Mouse (Mus musculus) neural tube, embryonic 15.5 days (tissue): ENCODE results near the gene Bak1. TPM values are rescaled to one million over a fixed set of nuclear protein-coding genes. Genes with fewer than 3 reads are reported as not detected.
A peak's percentile ranks its signal among the peaks of the same experiment; 100 is the strongest.

Source experiments
- ATAC-seq: fragments of 200-750 bp; cut with Nextera tagmentation; 2 replicates; pipeline ENCODE4 v1.8.0; 2017; ENCODE audit warnings: mild to moderate bottlenecking, moderate TSS enrichment, moderate library complexity; ENCODE audit not compliant: low FRiP score
- H3K27ac ChIP-seq: fragments of 300-500 bp; sonication (generic); replicated peaks from 2 replicates; pipeline ENCODE4 v1.5.1; 2015; ENCODE audit warnings: mild to moderate bottlenecking, inconsistent platforms
- H3K27me3 ChIP-seq: fragments of 300-500 bp; sonication (generic); replicated peaks from 2 replicates; pipeline ENCODE4 v1.6.1; 2015; ENCODE audit warnings: inconsistent platforms
- H3K36me3 ChIP-seq: fragments of 300-500 bp; sonication (generic); 2 replicates; pipeline ENCODE4 v1.6.1; 2015; ENCODE audit warnings: inconsistent platforms
- H3K4me1 ChIP-seq: fragments of 300-500 bp; sonication (generic); 2 replicates; pipeline ENCODE4 v1.6.1; 2015; ENCODE audit warnings: inconsistent platforms
- H3K4me2 ChIP-seq: fragments of 300-500 bp; sonication (generic); 2 replicates; pipeline ENCODE4 v1.6.1; 2015; ENCODE audit warnings: inconsistent platforms, mild to moderate bottlenecking, moderate library complexity
- H3K4me3 ChIP-seq: fragments of 300-500 bp; sonication (generic); replicated peaks from 2 replicates; pipeline ENCODE4 v1.5.1; 2015; ENCODE audit warnings: mild to moderate bottlenecking, inconsistent platforms
- H3K9ac ChIP-seq: fragments of 300-500 bp; sonication (generic); replicated peaks from 2 replicates; pipeline ENCODE4 v1.6.1; 2015; ENCODE audit warnings: mild to moderate bottlenecking, inconsistent platforms
- H3K9me3 ChIP-seq: fragments of 300-500 bp; sonication (generic); replicated peaks from 2 replicates; pipeline ENCODE4 v1.6.1; 2016; ENCODE audit warnings: inconsistent platforms
- WGBS: fragments of 180-500 bp; shearing (Covaris S2); methylation state at CpG from one replicate; pipeline ENCODE4 v1.1.7; 2015; ENCODE audit warnings: mixed read lengths; 5-methylcytosine and 5-hydroxymethylcytosine counted together
- polyA plus RNA-seq: library from polyadenylated mRNA; unstranded; fragments of >200 nt; fragmentation: Nextera tagmentation; extraction: Ambion mirVana; gene quantifications from 2 replicates; pipeline ENCODE4 v1.2.1, GENCODE M21; 2015

Bak1 gene
- polyA plus RNA-seq, 1 experiment from 2014 or later, result 4.5 TPM

- no peak overlapping the region for H3K4me3 ChIP-seq
- no peaks in the 10 kb centered on the region for H3K9me3 ChIP-seq
- no peaks in the 10 kb centered on the region for H3K27me3 ChIP-seq
- WGBS, result under 1% methylated on average over 14 of the region's 14 CpGs
- ATAC-seq, result 0 out of 2 replicates have a peak, but pooled peaks have one; percentile 33
- H3K9ac ChIP-seq, result no peak overlapping the region
- no peak overlapping the region for H3K27ac ChIP-seq
- peaks cover 5% of the 10 kb centered on the region; the same call in 1 of the 2 replicates for H3K4me1 ChIP-seq
- H3K36me3 ChIP-seq, result no peaks in the 10 kb centered on the region
- H3K4me2 ChIP-seq, result peak overlapping the region; percentile 29
These were observed 4.1 kb upstream of the Bak1 start for GRCm38 (mm10) chr17:27032869-27033268.

GRCm38 (mm10) chr17:27032328-27032727, 3.5 kb upstream of the Bak1 start:
- no peak overlapping the region for H3K4me3 ChIP-seq
- 66% methylated on average over 7 of the region's 7 CpGs for WGBS
- H3K27me3 ChIP-seq, result no peaks in the 10 kb centered on the region
- H3K9me3 ChIP-seq, result no peaks in the 10 kb centered on the region
- no peak overlapping the region for H3K9ac ChIP-seq
- no peak for ATAC-seq
- no peak overlapping the region for H3K27ac ChIP-seq
- no peak overlapping the region for H3K4me2 ChIP-seq
- no peaks in the 10 kb centered on the region for H3K36me3 ChIP-seq
- peaks cover 11% of the 10 kb centered on the region for H3K4me1 ChIP-seq

GRCm38 (mm10) chr17:27030896-27031295, 2.1 kb upstream of the Bak1 start:
- Histone ChIP-seq H3K4me3 (no peak overlapping the region), H3K4me1 (peaks cover 17% of the 10 kb centered on the region), H3K27me3 (no peaks in the 10 kb centered on the region), H3K27ac (no peak overlapping the region), H3K9ac (no peak overlapping the region), H3K9me3 (no peaks in the 10 kb centered on the region), H3K36me3 (peaks cover 2% of the 10 kb centered on the region; the same call in 1 of the 2 replicates), H3K4me2 (no peak overlapping the region)
- WGBS, result 92% methylated on average over 4 of the region's 4 CpGs
- no peak for ATAC-seq

- Histone ChIP-seq H3K4me3 (no peak overlapping the region), H3K27ac (no peak overlapping the region), H3K4me1 (peaks cover 17% of the 10 kb centered on the region), H3K9me3 (no peaks in the 10 kb centered on the region), H3K36me3 (peaks cover 13% of the 10 kb centered on the region), H3K27me3 (no peaks in the 10 kb centered on the region), H3K9ac (no peak overlapping the region), H3K4me2 (no peak overlapping the region)
- ATAC-seq, result no peak
- WGBS, result 94% methylated on average over 14 of the region's 14 CpGs
These were observed 622 bp upstream of the Bak1 start for GRCm38 (mm10) chr17:27029431-27029830.

- H3K4me2 ChIP-seq, result peak overlapping the region; percentile 88
- H3K27me3 ChIP-seq, result no peaks in the 10 kb centered on the region
- under 1% methylated on average over 19 of the region's 19 CpGs for WGBS
- ATAC-seq, result peak; percentile 87
- no peaks in the 10 kb centered on the region for H3K9me3 ChIP-seq
- H3K4me1 ChIP-seq, result peaks cover 17% of the 10 kb centered on the region
- H3K4me3 ChIP-seq, result peak overlapping the region; percentile 63
- H3K27ac ChIP-seq, result peak overlapping the region; percentile 77
- peak overlapping the region; percentile 91 for H3K9ac ChIP-seq
- H3K36me3 ChIP-seq, result peaks cover 21% of the 10 kb centered on the region
These were observed 469 bp downstream of the Bak1 start for GRCm38 (mm10) chr17:27028284-27028795.

GRCm38 (mm10) chr17:27027460-27028283, 1.1 kb downstream of the Bak1 start:
- Histone ChIP-seq H3K4me2 (peak overlapping the region; percentile 88), H3K4me3 (peak overlapping the region; percentile 63), H3K27ac (peak overlapping the region; percentile 77), H3K9me3 (no peaks in the 10 kb centered on the region), H3K27me3 (no peaks in the 10 kb centered on the region), H3K36me3 (peaks cover 23% of the 10 kb centered on the region), H3K9ac (peak overlapping the region; percentile 91), H3K4me1 (peaks cover 17% of the 10 kb centered on the region)
- WGBS, result 34% methylated on average over 12 of the region's 12 CpGs
- peak; percentile 36; the same call in 1 of the 2 replicates for ATAC-seq

GRCm38 (mm10) chr17:27025951-27026350, 2.9 kb downstream of the Bak1 start:
- no peaks in the 10 kb centered on the region for H3K9me3 ChIP-seq
- H3K27ac ChIP-seq, result no peak overlapping the region
- H3K4me3 ChIP-seq, result no peak overlapping the region
- 89% methylated on average over 3 of the region's 3 CpGs for WGBS
- H3K27me3 ChIP-seq, result no peaks in the 10 kb centered on the region
- no peak overlapping the region for H3K4me2 ChIP-seq
- H3K9ac ChIP-seq, result no peak overlapping the region
- peaks cover 40% of the 10 kb centered on the region for H3K36me3 ChIP-seq
- no peak for ATAC-seq
- peaks cover 17% of the 10 kb centered on the region for H3K4me1 ChIP-seq

GRCm38 (mm10) chr17:27025326-27025902, 3.4 kb downstream of the Bak1 start:
- 94% methylated on average over 16 of the region's 17 CpGs for WGBS
- ATAC-seq, result no peak

GRCm38 (mm10) chr17:27023342-27023741, 5.5 kb downstream of the Bak1 start:
- peaks cover 55% of the 10 kb centered on the region for H3K36me3 ChIP-seq
- no peak for ATAC-seq

More at GRCm38 (mm10) chr17:27025326-27025902, 3.4 kb downstream of the Bak1 start:
- Histone ChIP-seq H3K9ac (no peak overlapping the region), H3K4me3 (no peak overlapping the region), H3K4me2 (no peak overlapping the region), H3K4me1 (peaks cover 17% of the 10 kb centered on the region), H3K27me3 (no peaks in the 10 kb centered on the region), H3K9me3 (no peaks in the 10 kb centered on the region), H3K27ac (no peak overlapping the region), H3K36me3 (peaks cover 44% of the 10 kb centered on the region)

GRCm38 (mm10) chr17:27021736-27022135, 7.1 kb downstream of the Bak1 start:
- H3K4me2 ChIP-seq, result no peak overlapping the region
- no peak overlapping the region for H3K9ac ChIP-seq
- H3K4me3 ChIP-seq, result no peak overlapping the region
- peaks cover 55% of the 10 kb centered on the region for H3K36me3 ChIP-seq
- no peak for ATAC-seq
- H3K27ac ChIP-seq, result no peak overlapping the region
- WGBS, result 95% methylated on average over 9 of the region's 9 CpGs
- H3K27me3 ChIP-seq, result no peaks in the 10 kb centered on the region
- H3K4me1 ChIP-seq, result peaks cover 15% of the 10 kb centered on the region
- H3K9me3 ChIP-seq, result no peaks in the 10 kb centered on the region

More at GRCm38 (mm10) chr17:27023342-27023741, 5.5 kb downstream of the Bak1 start:
- Histone ChIP-seq H3K27ac (no peak overlapping the region), H3K9me3 (no peaks in the 10 kb centered on the region), H3K9ac (no peak overlapping the region), H3K4me3 (no peak overlapping the region), H3K27me3 (no peaks in the 10 kb centered on the region), H3K4me1 (peaks cover 16% of the 10 kb centered on the region), H3K4me2 (no peak overlapping the region)
- WGBS, result 94% methylated on average over 4 of the region's 4 CpGs

- H3K9ac ChIP-seq, result no peak overlapping the region
- no peak overlapping the region for H3K27ac ChIP-seq
- peaks cover 55% of the 10 kb centered on the region for H3K36me3 ChIP-seq
- H3K4me3 ChIP-seq, result no peak overlapping the region
- H3K4me1 ChIP-seq, result peaks cover 15% of the 10 kb centered on the region
- 94% methylated on average over 14 of the region's 14 CpGs for WGBS
- no peaks in the 10 kb centered on the region for H3K9me3 ChIP-seq
- H3K27me3 ChIP-seq, result no peaks in the 10 kb centered on the region
- no peak for ATAC-seq
- H3K4me2 ChIP-seq, result no peak overlapping the region
These were observed 7.7 kb downstream of the Bak1 start for GRCm38 (mm10) chr17:27021076-27021475.
